Mouse (Mus musculus) cerebellum, postnatal 36 days (tissue): ENCODE results near the gene Snx13.

Experiments
- DNase-seq, 2 experiments: peaks; one replicate each; pipeline ENCODE4 v3.0.0; 2021 to 2022; ENCODE audit warnings: mixed read lengths in 2 of 2

Gene Snx13

GRCm38 (mm10) chr12:35046999-35047319 is at the start of gene Snx13:
Gene Snx13 (plus strand): TSS chr12:35047186.
- DNase-seq = peak; percentile 87 to 91

GRCm38 (mm10) chr12:34997597-34998182 is 49.3 kb upstream of the Snx13 start:
- DNase-seq = no peak

GRCm38 (mm10) chr12:34998778-34999467 is 48.1 kb upstream of the Snx13 start:
- no peak for DNase-seq

- no peak for DNase-seq
Observed at GRCm38 (mm10) chr12:35000323-35000722, 46.7 kb upstream of the Snx13 start.

GRCm38 (mm10) chr12:35005748-35006147 is 41.2 kb upstream of the Snx13 start:
- DNase-seq = no peak

- DNase-seq = no peak
Observed at GRCm38 (mm10) chr12:35007851-35008250, 39.1 kb upstream of the Snx13 start.

- DNase-seq = no peak
Observed at GRCm38 (mm10) chr12:35008340-35009137, 38.4 kb upstream of the Snx13 start.

- no peak for DNase-seq
Observed at GRCm38 (mm10) chr12:35011462-35011861, 35.5 kb upstream of the Snx13 start.

GRCm38 (mm10) chr12:35013950-35014349 is 33.0 kb upstream of the Snx13 start:
- DNase-seq = no peak

GRCm38 (mm10) chr12:35016056-35016455 is 30.9 kb upstream of the Snx13 start:
- no peak for DNase-seq

- no peak for DNase-seq
Observed at GRCm38 (mm10) chr12:35016481-35017250, 30.3 kb upstream of the Snx13 start.

GRCm38 (mm10) chr12:35018679-35019237 is 28.2 kb upstream of the Snx13 start:
- no peak for DNase-seq

- no peak for DNase-seq
Observed at GRCm38 (mm10) chr12:35021285-35021684, 25.7 kb upstream of the Snx13 start.

GRCm38 (mm10) chr12:35022066-35022465 is 24.9 kb upstream of the Snx13 start:
- no peak for DNase-seq

GRCm38 (mm10) chr12:35025916-35026432 is 21.0 kb upstream of the Snx13 start:
- no peak for DNase-seq

GRCm38 (mm10) chr12:35027533-35027932 is 19.5 kb upstream of the Snx13 start:
- DNase-seq = no peak

- DNase-seq = no peak
Observed at GRCm38 (mm10) chr12:35038668-35039570, 8.1 kb upstream of the Snx13 start.

GRCm38 (mm10) chr12:35039571-35039936 is 7.4 kb upstream of the Snx13 start:
- no peak for DNase-seq

- no peak for DNase-seq
Observed at GRCm38 (mm10) chr12:35041964-35042363, 5.0 kb upstream of the Snx13 start.

GRCm38 (mm10) chr12:35046310-35046998 is 532 bp upstream of the Snx13 start:
- no peak for DNase-seq
